Mouse (Mus musculus): ENCODE data around the gene Ror2.

Gene Ror2

GRCm38 (mm10) chr13:53270549-53270948 lies 15.4 kb downstream of the Ror2 start:
- no peak for DNase-seq

GRCm38 (mm10) chr13:53268541-53268940 lies 17.4 kb downstream of the Ror2 start:
- no peak for DNase-seq

- no peak for DNase-seq
Observed at GRCm38 (mm10) chr13:53267849-53268248, 18.1 kb downstream of the Ror2 start.

GRCm38 (mm10) chr13:53267155-53267554 lies 18.8 kb downstream of the Ror2 start:
- DNase-seq, result no peak

- no peak for DNase-seq
Observed at GRCm38 (mm10) chr13:53266543-53266951, 19.4 kb downstream of the Ror2 start.

- no peak for DNase-seq
Observed at GRCm38 (mm10) chr13:53264896-53265295, 21.0 kb downstream of the Ror2 start.

- DNase-seq, result peak; percentile 49
Observed at GRCm38 (mm10) chr13:53262509-53263250, 23.2 kb downstream of the Ror2 start.

GRCm38 (mm10) chr13:53261106-53261771 lies 24.7 kb downstream of the Ror2 start:
- peak; percentile 81 for DNase-seq

- DNase-seq, result no peak
Observed at GRCm38 (mm10) chr13:53258943-53259342, 27.0 kb downstream of the Ror2 start.

- DNase-seq, result no peak
Observed at GRCm38 (mm10) chr13:53258497-53258896, 27.4 kb downstream of the Ror2 start.

- no peak for DNase-seq
Observed at GRCm38 (mm10) chr13:53253255-53253654, 32.7 kb downstream of the Ror2 start.

GRCm38 (mm10) chr13:53248586-53249401 lies 37.1 kb downstream of the Ror2 start:
- DNase-seq, result peak; percentile 15

GRCm38 (mm10) chr13:53248080-53248479 lies 37.8 kb downstream of the Ror2 start:
- no peak for DNase-seq

- DNase-seq, result no peak
Observed at GRCm38 (mm10) chr13:53247175-53247574, 38.7 kb downstream of the Ror2 start.

GRCm38 (mm10) chr13:53244151-53244550 lies 41.8 kb downstream of the Ror2 start:
- no peak for DNase-seq

- DNase-seq, result peak; percentile 26
Observed at GRCm38 (mm10) chr13:53237455-53237854, 48.5 kb downstream of the Ror2 start.

GRCm38 (mm10) chr13:53236434-53237401 lies 49.2 kb downstream of the Ror2 start:
- no peak for DNase-seq

- DNase-seq, result no peak
Observed at GRCm38 (mm10) chr13:53235953-53236352, 50.0 kb downstream of the Ror2 start.

GRCm38 (mm10) chr13:53234844-53235243 lies 51.1 kb downstream of the Ror2 start:
- DNase-seq, result no peak

- DNase-seq, result no peak
Observed at GRCm38 (mm10) chr13:53233826-53234786, 51.8 kb downstream of the Ror2 start.

GRCm38 (mm10) chr13:53233381-53233780 lies 52.5 kb downstream of the Ror2 start:
- DNase-seq, result peak; percentile 43

All from lung, postnatal 36 days (tissue).